Mouse (Mus musculus) ES-E14 (cell line): ENCODE measurements around the gene Mrpl38. TPM values are rescaled to one million over a fixed set of nuclear protein-coding genes. Genes with fewer than 3 reads are reported as not detected.
"Not testable (repeated sequence)": the region's sequence is repeated elsewhere in the genome, so short reads cannot be mapped to it uniquely, and the experiment has no call there.

Source experiments
- DNase-seq: peaks from one replicate; pipeline ENCODE4 v3.0.0-alpha.2; 2013; ENCODE audit warnings: low read depth, low spot score
- H3K27ac ChIP-seq: 2 replicates; pipeline ENCODE4 v1.5.1; 2012; ENCODE audit warnings: low read depth, mild to moderate bottlenecking, low read length, moderate library complexity, mixed read lengths; ENCODE audit not compliant: poor library complexity, insufficient read depth, severe bottlenecking
- H3K36me3 ChIP-seq: 2 replicates; pipeline ENCODE4 v1.6.1; 2012; ENCODE audit warnings: mild to moderate bottlenecking, low read length, moderate library complexity, mixed read lengths; ENCODE audit not compliant: control insufficient read depth, poor library complexity, insufficient read depth, severe bottlenecking
- H3K4me1 ChIP-seq, 2 experiments: fragments of 150-350 bp in 1 of 2; sonication (generic) in 1 of 2; 2 replicates each; pipeline ENCODE4 v1.6.1; 2012; ENCODE audit warnings: low read length in 2 of 2, mild to moderate bottlenecking in 1 of 2, mixed read lengths in 1 of 2; ENCODE audit not compliant: control insufficient read depth in 2 of 2, insufficient read depth in 2 of 2, poor library complexity in 1 of 2
- H3K4me3 ChIP-seq, 2 experiments: fragments of 150-350 bp in 1 of 2; sonication (generic) in 1 of 2; 2 replicates each; pipeline ENCODE4 v1.5.1; 2012; ENCODE audit warnings: low read length in 2 of 2, low read depth in 1 of 2, mild to moderate bottlenecking in 1 of 2, mixed read lengths in 1 of 2; ENCODE audit not compliant: insufficient read depth in 1 of 2, poor library complexity in 1 of 2, severe bottlenecking in 1 of 2
- H3K9ac ChIP-seq: 2 replicates; pipeline ENCODE4 v1.6.1; 2012; ENCODE audit warnings: low read depth, mild to moderate bottlenecking, low read length, mixed read lengths; ENCODE audit not compliant: poor library complexity, insufficient read depth, severe bottlenecking
- H3K9me3 ChIP-seq: fragments of 150-350 bp; sonication (generic); 2 replicates; pipeline ENCODE4 v1.6.1; 2012; ENCODE audit warnings: low read depth, mild to moderate bottlenecking, low read length; ENCODE audit not compliant: control insufficient read depth, insufficient read depth
- CHD2 ChIP-seq: IDR thresholded peaks from 2 replicates; pipeline ENCODE4 v1.6.1; 2014; ENCODE audit warnings: mild to moderate bottlenecking, low read depth, low read length, inconsistent platforms
- HCFC1 ChIP-seq: IDR thresholded peaks from 2 replicates; pipeline ENCODE4 v1.6.1; 2012; ENCODE audit warnings: low read length, inconsistent platforms, borderline replicate concordance; ENCODE audit not compliant: insufficient read depth
- MAFK ChIP-seq: IDR thresholded peaks from 2 replicates; pipeline ENCODE4 v1.6.1; 2014; ENCODE audit warnings: mild to moderate bottlenecking, low read depth, low read length, inconsistent platforms; ENCODE audit not compliant: insufficient read depth
- ZC3H11A ChIP-seq: IDR thresholded peaks from 2 replicates; pipeline ENCODE4 v1.6.1; 2012; ENCODE audit warnings: low read depth, mild to moderate bottlenecking, inconsistent platforms, low read length, borderline replicate concordance
- ZNF384 ChIP-seq: IDR thresholded peaks from 2 replicates; pipeline ENCODE4 v1.6.1; 2012; ENCODE audit warnings: low read depth, low read length, inconsistent platforms
- in situ Hi-C, 2 experiments: fragments of 600-800 bp; cut with MboI; formaldehyde crosslinking; loops; one replicate each; pipeline ENCODE4 v1.15.1; 2025; ENCODE audit warnings: low sequenced_read_pairs in 2 of 2, inconsistent platforms in 1 of 2; ENCODE audit not compliant: unreplicated experiment in 2 of 2
- total RNA-seq: library from RNA; depleted of rRNA; stranded (reverse); fragments of 300-350 nt; gene quantifications from 2 replicates; pipeline ENCODE4 v1.2.3, GENCODE M21; 2012

Gene Mrpl38
- total RNA-seq, 1 experiment, result 81.3 TPM

- no peak overlapping the region for H3K9ac ChIP-seq
- H3K27ac ChIP-seq, result no peak overlapping the region
- TF ChIP-seq ZNF384, result peak; percentile 10; the same call in 1 of the 2 replicates
- TF ChIP-seq MAFK, result no peak
- no peaks in the 10 kb centered on the region for H3K9me3 ChIP-seq
- H3K4me3 ChIP-seq, result no peak overlapping the region
- DNase-seq, result peak; percentile 96
- peaks cover 2 to 8% of the 10 kb centered on the region in 2 experiments; a peak in 3 of 4 replicates for H3K4me1 ChIP-seq
- no peaks in the 10 kb centered on the region for H3K36me3 ChIP-seq
- in situ Hi-C loops, result no loop called here
Observed at GRCm38 (mm10) chr11:116096213-116097108, 42.2 kb downstream of the Mrpl38 start.

- Histone ChIP-seq H3K9me3 (no peaks in the 10 kb centered on the region), H3K36me3 (no peaks in the 10 kb centered on the region), H3K9ac (no peak overlapping the region), H3K4me1 (peaks cover 0 to 8% of the 10 kb centered on the region in 2 experiments; a peak in 2 of 4 replicates), H3K4me3 (no peak overlapping the region), H3K27ac (no peak overlapping the region)
- TF ChIP-seq MAFK (no peak), ZNF384 (peak; percentile 90)
- no peak for DNase-seq
- in situ Hi-C loops, result no loop called here
Observed at GRCm38 (mm10) chr11:116095573-116095972, 43.1 kb downstream of the Mrpl38 start.

- no peak for TF ChIP-seq CHD2
- TF ChIP-seq MAFK, result no peak
- TF ChIP-seq ZNF384, result no peak
- no peak for TF ChIP-seq ZC3H11A
- TF ChIP-seq HCFC1, result no peak
- peak overlapping the region; percentile 20; the same call in 1 of the 2 replicates for H3K9ac ChIP-seq
- H3K4me3 ChIP-seq, result no peak overlapping the region
- no peak overlapping the region for H3K27ac ChIP-seq
- no peaks in the 10 kb centered on the region for H3K36me3 ChIP-seq
- peaks cover 0 to 6% of the 10 kb centered on the region in 2 experiments; a peak in 2 of 4 replicates for H3K4me1 ChIP-seq
- H3K9me3 ChIP-seq, result no peaks in the 10 kb centered on the region
- no peak for DNase-seq
- in situ Hi-C loops, result no loop called here
Observed at GRCm38 (mm10) chr11:116093771-116094565, 44.7 kb downstream of the Mrpl38 start.

- in situ Hi-C loops, H3K4me1 ChIP-seq, H3K27ac ChIP-seq, DNase-seq, H3K9me3 ChIP-seq, H3K36me3 ChIP-seq, H3K9ac ChIP-seq, H3K4me3 ChIP-seq: not testable (repeated sequence)
Observed at GRCm38 (mm10) chr11:116092959-116093358, 45.7 kb downstream of the Mrpl38 start.

- no peak overlapping the region for H3K4me3 ChIP-seq
- H3K9me3 ChIP-seq, result no peaks in the 10 kb centered on the region
- DNase-seq, result no peak
- peaks cover 0 to 6% of the 10 kb centered on the region in 2 experiments; a peak in 2 of 4 replicates for H3K4me1 ChIP-seq
- TF ChIP-seq ZNF384, result no peak
- TF ChIP-seq CHD2, result no peak
- TF ChIP-seq ZC3H11A, result no peak
- no peak for TF ChIP-seq MAFK
- TF ChIP-seq HCFC1, result no peak
- H3K9ac ChIP-seq, result no peak overlapping the region
- H3K27ac ChIP-seq, result no peak overlapping the region
- no peaks in the 10 kb centered on the region for H3K36me3 ChIP-seq
- in situ Hi-C loops, result no loop called here
Observed at GRCm38 (mm10) chr11:116091591-116091990, 47.1 kb downstream of the Mrpl38 start.
